Mouse (Mus musculus) activated CD4-positive, CD25-positive, alpha-beta regulatory T cell, adult 9 weeks (primary cell): ENCODE data around the gene Skint1. TPM values are rescaled to one million over a fixed set of nuclear protein-coding genes. Genes with fewer than 3 reads are reported as not detected.

Source experiments
- polyA plus RNA-seq: library from polyadenylated mRNA; unstranded; fragments of 100-300 nt; shearing (Covaris generic); gene quantifications from one replicate; pipeline ENCODE4 v1.2.1, GENCODE M21; 2017

Skint1 gene
- not detected for polyA plus RNA-seq

DNA sequence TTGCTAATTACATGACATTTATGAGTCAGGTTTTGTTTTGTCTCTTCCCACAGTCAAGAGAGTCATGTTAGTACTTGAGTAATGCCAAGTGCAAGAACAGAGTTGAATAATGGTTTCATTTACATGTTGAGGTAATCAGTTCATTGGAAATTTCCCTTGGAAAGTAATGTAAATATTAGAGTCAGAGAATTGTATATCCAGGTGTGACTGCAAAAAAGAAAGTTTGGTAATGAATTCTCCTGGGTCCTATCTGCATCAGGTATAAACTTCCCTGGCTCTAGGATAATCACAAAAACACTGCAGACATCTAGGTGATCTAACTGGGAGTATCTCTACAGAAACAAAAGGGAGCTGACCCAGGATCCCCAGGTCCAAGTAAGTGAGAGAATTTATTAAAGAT is at the start of gene Skint1:
Gene Skint1, plus strand, starts transcription at position 301 of the 400 bp plus-strand sequence.

DNA sequence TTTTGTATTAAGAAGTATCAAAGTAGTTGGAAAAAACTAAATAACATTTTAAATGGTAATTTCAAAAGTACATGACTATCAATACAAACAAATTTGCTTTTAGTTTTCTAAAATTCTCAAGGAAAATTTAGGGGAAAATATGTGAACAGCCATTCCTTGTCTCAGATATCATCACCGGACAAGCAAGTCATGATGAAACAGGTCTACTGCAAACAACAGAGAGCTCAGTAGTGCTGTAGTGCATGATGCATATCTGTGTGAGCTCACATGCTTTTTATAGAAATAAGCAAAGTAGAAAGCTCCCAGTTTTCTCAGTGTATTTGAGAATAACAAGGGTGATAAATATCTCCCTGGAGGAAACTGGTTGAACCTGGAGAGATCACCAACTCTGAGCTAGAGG is 33.4 kb upstream of the Skint1 start, which contains the start of gene Skint7:
Gene Skint7, plus strand, starts transcription at position 301 of the 400 bp plus-strand sequence.

GRCm38 (mm10) chr4:112071716-112072115 is 65.6 kb downstream of the Skint1 start, which contains the start of gene Skint4:
Gene Skint4 (plus strand): TSS chr4:112072016.

Other genes starting within 250 kb of the Skint1 start
- gene Slc5a9, start 103.4 kb upstream of the Skint1 start, polyA plus RNA-seq, result not detected
- gene Skint8, start 86.9 kb upstream of the Skint1 start, polyA plus RNA-seq, result not detected
- gene Skint7, start 33.3 kb upstream of the Skint1 start, polyA plus RNA-seq, result not detected
- gene Skint4, start 65.7 kb downstream of the Skint1 start, polyA plus RNA-seq, result not detected
- not detected for gene Skint3, start 226.0 kb downstream of the Skint1 start, polyA plus RNA-seq